20 mouse cellular contexts compared by ENCODE assay signal in genomic region chr2:163620451-163620850, GRCm38 (mm10). TPM values are rescaled to one million over a fixed set of nuclear protein-coding genes. Genes with fewer than 3 reads are reported as not detected.
DNase-seq lines count a peak whose midpoint lies in the region; ATAC-seq and TF ChIP-seq lines count a peak whose summit lies in the region.
"Had no signal": no experiment of that assay in that cellular context is flagged by ENCODE, and none has a peak within 500 bp of the region (broad histone marks: within the 10 kb centered on the region; RNA-seq: fewer than 3 reads in every experiment).

No protein-coding gene starts in this region.

- DNase-seq in liver, adult 2 months (ENCODE audit: extremely low read depth, low read depth, low spot score), result peak; percentile 70
- DNase-seq in liver, result no peak
- DNase-seq in lung, postnatal 10 days, result peak; percentile 39
- no peak for DNase-seq in kidney, adult 2 months
- DNase-seq in layer of hippocampus, adult 18-20 months (ENCODE audit: low spot score in 2 of 2), result no peak
- no peak for DNase-seq in heart, adult 8-10 months (ENCODE audit: low spot score)
- DNase-seq: adrenal gland, postnatal 36 days; cerebellum, postnatal 36 days; heart, postnatal 36 days; kidney, postnatal 36 days; thymus, postnatal 14 days had no signal

- peaks cover 82% of the 10 kb centered on the region for H3K36me3 ChIP-seq in liver, adult 2 months (ENCODE audit: control insufficient read depth, insufficient read depth, low read length)
- peaks cover 100% of the 10 kb centered on the region for H3K36me3 ChIP-seq in liver, embryonic 12.5 days
- H3K36me3 ChIP-seq in kidney, adult 2 months (ENCODE audit: control insufficient read depth, insufficient read depth, low read length), result peaks cover 23% of the 10 kb centered on the region
- peaks cover 78% of the 10 kb centered on the region for H3K36me3 ChIP-seq in forebrain, embryonic 15.5 days

- no peak for ATAC-seq in liver, embryonic 12.5 days
- no peak for ATAC-seq in forebrain, embryonic 15.5 days (replicated peaks)
- ATAC-seq: forebrain, embryonic 13.5 days; inflammation-experienced regulatory T-cells, adult 6 months had no signal

- H3K4me3 ChIP-seq in liver, adult 2 months (ENCODE audit: insufficient read depth, low read depth, low read length), result no peak overlapping the region
- no peak overlapping the region for H3K4me3 ChIP-seq in liver, embryonic 12.5 days
- H3K4me3 ChIP-seq in kidney, adult 2 months (ENCODE audit: insufficient read depth, low read depth, low read length), result no peak overlapping the region
- no peak overlapping the region for H3K4me3 ChIP-seq in forebrain, embryonic 15.5 days
- H3K4me3 ChIP-seq: embryonic facial prominence, embryonic 13.5 days; forebrain, embryonic 13.5 days; heart, embryonic 10.5 days; limb, embryonic 12.5 days; midbrain, embryonic 12.5 days; myocyte had no signal

- no peaks in the 10 kb centered on the region for H3K9me3 ChIP-seq in liver, embryonic 12.5 days (replicated peaks)
- H3K9me3 ChIP-seq in forebrain, embryonic 15.5 days, result no peaks in the 10 kb centered on the region
- H3K9me3 ChIP-seq: embryonic facial prominence, embryonic 13.5 days; forebrain, embryonic 13.5 days; heart, embryonic 10.5 days; limb, embryonic 12.5 days; midbrain, embryonic 12.5 days had no signal

- H3K4me2 ChIP-seq in liver, embryonic 12.5 days, result no peak overlapping the region
- H3K4me2 ChIP-seq in forebrain, embryonic 15.5 days (replicated peaks), result no peak overlapping the region
- H3K4me2 ChIP-seq: embryonic facial prominence, embryonic 13.5 days; forebrain, embryonic 13.5 days; limb, embryonic 12.5 days; midbrain, embryonic 12.5 days had no signal

- 0 out of 2 replicates have a peak, but pooled peaks cover 6% of the 10 kb centered on the region for H3K4me1 ChIP-seq in liver, adult 2 months (ENCODE audit: control insufficient read depth, insufficient read depth, low read length)
- H3K4me1 ChIP-seq in liver, embryonic 12.5 days, result peaks cover 7% of the 10 kb centered on the region; the same call in 1 of the 2 replicates
- no peaks in the 10 kb centered on the region for H3K4me1 ChIP-seq in kidney, adult 2 months (ENCODE audit: control insufficient read depth, insufficient read depth, low read length)
- no peaks in the 10 kb centered on the region for H3K4me1 ChIP-seq in forebrain, embryonic 15.5 days
- H3K4me1 ChIP-seq: embryonic facial prominence, embryonic 13.5 days; forebrain, embryonic 13.5 days; heart, embryonic 10.5 days; limb, embryonic 12.5 days; midbrain, embryonic 12.5 days had no signal

- WGBS in liver, adult 2 months, result 26% methylated on average over 8 of the region's 8 CpGs
- WGBS in liver, embryonic 12.5 days (ENCODE audit: insufficient replicate concordance), result 77% methylated on average over 8 of the region's 8 CpGs
- 83% methylated on average over 8 of the region's 8 CpGs for WGBS in kidney, adult 2 months
- WGBS in forebrain, embryonic 15.5 days, result 92% methylated on average over 8 of the region's 8 CpGs

- no peak for TF ChIP-seq POLR2A in liver, adult 2 months (IDR thresholded peaks at IDR 0.05; ENCODE audit: extremely low read depth, insufficient read depth, low read length)
- no peak for TF ChIP-seq POLR2A in kidney, adult 2 months (IDR thresholded peaks at IDR 0.05; ENCODE audit: low read depth, low read length)

- no peak overlapping the region for H3K9ac ChIP-seq in liver, adult 2 months (ENCODE audit: low read depth, low read length)
- no peak overlapping the region for H3K9ac ChIP-seq in liver, embryonic 12.5 days
- no peak overlapping the region for H3K9ac ChIP-seq in forebrain, embryonic 15.5 days (replicated peaks)
- H3K9ac ChIP-seq: embryonic facial prominence, embryonic 13.5 days; forebrain, embryonic 13.5 days; limb, embryonic 12.5 days; midbrain, embryonic 12.5 days had no signal

- H3K27ac ChIP-seq in liver, adult 2 months (replicated peaks; ENCODE audit: insufficient read depth, low read depth, low read length), result no peak overlapping the region
- H3K27ac ChIP-seq in liver, embryonic 12.5 days, result peak overlapping the region; percentile 55
- no peak overlapping the region for H3K27ac ChIP-seq in kidney, adult 2 months (ENCODE audit: insufficient read depth, low read depth, low read length)
- H3K27ac ChIP-seq in forebrain, embryonic 15.5 days (replicated peaks), result no peak overlapping the region
- H3K27ac ChIP-seq: embryonic facial prominence, embryonic 13.5 days; forebrain, embryonic 13.5 days; heart, embryonic 10.5 days; limb, embryonic 12.5 days; midbrain, embryonic 12.5 days had no signal

- H3K79me2 ChIP-seq in liver, adult 2 months (ENCODE audit: control insufficient read depth, insufficient read depth, low read length), result no peaks in the 10 kb centered on the region

- no peaks in the 10 kb centered on the region for H3K27me3 ChIP-seq in liver, adult 2 months (ENCODE audit: control insufficient read depth, insufficient read depth, low read length)
- H3K27me3 ChIP-seq in liver, embryonic 12.5 days (replicated peaks), result no peaks in the 10 kb centered on the region
- H3K27me3 ChIP-seq in kidney, adult 2 months (replicated peaks; ENCODE audit: control insufficient read depth, insufficient read depth, low read length), result no peaks in the 10 kb centered on the region
- no peaks in the 10 kb centered on the region for H3K27me3 ChIP-seq in forebrain, embryonic 15.5 days
- H3K27me3 ChIP-seq: embryonic facial prominence, embryonic 13.5 days; forebrain, embryonic 13.5 days; limb, embryonic 12.5 days; midbrain, embryonic 12.5 days had no signal

- TF ChIP-seq CTCF in liver, adult 2 months (IDR thresholded peaks at IDR 0.05; ENCODE audit: low read depth, low read length), result no peak
- no peak for TF ChIP-seq CTCF in kidney, adult 2 months (conservative IDR thresholded peaks at IDR 0.05; ENCODE audit: insufficient read depth, insufficient read length, low read depth, low read length)

RNA-seq across cellular contexts. Expression of gene Ttpal, which starts 18.3 kb away (rescaled TPM):
- total RNA-seq in liver, adult 2 months (2014; rRNA removed), result 9.3 and 9.7 TPM in 2 replicates
- polyA plus RNA-seq in liver, adult 2 months (2012; rRNA removed), result 8.1 and 12.4 TPM in 2 replicates
- 18.2 and 20.4 TPM in 2 replicates for polyA plus RNA-seq in liver, embryonic 12.5 days (2016; fragmentation: Nextera tagmentation; extraction: Ambion mirVana)
- polyA plus RNA-seq in kidney, adult 2 months (2012; rRNA removed), result 11.3 and 12.0 TPM in 2 replicates
- 10 to 100 TPM; 51.4 to 53.1 TPM for total RNA-seq in layer of hippocampus, adult 18-20 months (2021)
- 10 to 100 TPM in 2 of 4 experiments, 1 to 10 TPM in 2; 7.4 to 15.0 (median 11.4) TPM for total RNA-seq in heart, adult 8-10 months (2022)
- 43.3 and 44.4 TPM in 2 replicates for polyA plus RNA-seq in forebrain, embryonic 15.5 days (2015; fragmentation: Nextera tagmentation; extraction: Ambion mirVana)

RNA-seq across cellular contexts. Expression of gene Serinc3, which starts 24.5 kb away (rescaled TPM):
- 123 TPM in 2 replicates for total RNA-seq in liver, adult 2 months (2014; rRNA removed)
- 122 and 124 TPM in 2 replicates for polyA plus RNA-seq in liver, adult 2 months (2012; rRNA removed)
- 127 and 132 TPM in 2 replicates for polyA plus RNA-seq in liver, embryonic 12.5 days (2016; fragmentation: Nextera tagmentation; extraction: Ambion mirVana)
- polyA plus RNA-seq in kidney, adult 2 months (2012; rRNA removed), result 340 and 357 TPM in 2 replicates
- 100 to 1,000 TPM; 186 to 193 TPM for total RNA-seq in layer of hippocampus, adult 18-20 months (2021)
- total RNA-seq in heart, adult 8-10 months (2022), result 100 to 1,000 TPM; 272 to 302 (median 297) TPM
- 27.9 and 28.8 TPM in 2 replicates for polyA plus RNA-seq in forebrain, embryonic 15.5 days (2015; fragmentation: Nextera tagmentation; extraction: Ambion mirVana)

RNA-seq across cellular contexts. Expression of gene Pkig, which starts 37.7 kb away (rescaled TPM):
- total RNA-seq in liver, adult 2 months (2014; rRNA removed), result 13.2 and 17.2 TPM in 2 replicates
- 35.0 and 35.2 TPM in 2 replicates for polyA plus RNA-seq in liver, adult 2 months (2012; rRNA removed)
- 133 and 134 TPM in 2 replicates for polyA plus RNA-seq in liver, embryonic 12.5 days (2016; fragmentation: Nextera tagmentation; extraction: Ambion mirVana)
- polyA plus RNA-seq in kidney, adult 2 months (2012; rRNA removed), result 100 and 107 TPM in 2 replicates
- total RNA-seq in layer of hippocampus, adult 18-20 months (2021), result 100 to 1,000 TPM in 1 of 2 experiments, 10 to 100 TPM in 1; 98.0 to 101 TPM
- 100 to 1,000 TPM; 214 to 247 (median 224) TPM for total RNA-seq in heart, adult 8-10 months (2022)
- polyA plus RNA-seq in forebrain, embryonic 15.5 days (2015; fragmentation: Nextera tagmentation; extraction: Ambion mirVana), result 157 and 165 TPM in 2 replicates

Comparison
In these comparisons a context has a peak if more than half of its experiments do, and no peak if none do; other contexts are left out.
1. DNase-seq: peak in liver, adult 2 months (single experiment) and lung, postnatal 10 days (single experiment); none in liver (single experiment), kidney, adult 2 months (single experiment), layer of hippocampus, adult 18-20 months (0 of 2) and heart, adult 8-10 months (single experiment).